Mouse (Mus musculus) mouse embryonic stem cell (cell line): ENCODE results near the gene Anks6.

ENCODE experiments used
- in situ Hi-C, 2 experiments: fragments of 300-500 bp; cut with MboI; formaldehyde crosslinking; loops; 1 replicate in 1 of 2; 3 replicates in 1 of 2; pipeline ENCODE4 v1.14.3; 2019 to 2020; ENCODE audit warnings: low sequenced_read_pairs in 2 of 2, low pct_unique_long_range_greater_than_20kb in 1 of 2, mixed read lengths in 1 of 2; ENCODE audit not compliant: unreplicated experiment in 1 of 2

Gene Anks6

GRCm38 (mm10) chr4:47050167-47050566 is 7.1 kb downstream of the Anks6 start:
- in situ Hi-C loops, result no loop called here

- in situ Hi-C loops, result loop anchor here in 1 of 2 experiments (10.0 kb wide), 1 partner anchor 264 kb away; no protein-coding TSS in a partner anchor
These were observed 8.0 kb downstream of the Anks6 start for GRCm38 (mm10) chr4:47049216-47049615.

GRCm38 (mm10) chr4:47047765-47048164 is 9.5 kb downstream of the Anks6 start:
- in situ Hi-C loops, result loop anchor here in 1 of 2 experiments (10.0 kb wide), 1 partner anchor 263 kb away; no protein-coding TSS in a partner anchor

GRCm38 (mm10) chr4:47046974-47047373 is 10.3 kb downstream of the Anks6 start:
- in situ Hi-C loops, result loop anchor here in 1 of 2 experiments (10.0 kb wide), 1 partner anchor 262 kb away; no protein-coding TSS in a partner anchor

- in situ Hi-C loops, result loop anchor here in 1 of 2 experiments (10.0 kb wide), 1 partner anchor 259 kb away; no protein-coding TSS in a partner anchor
These were observed 13.4 kb downstream of the Anks6 start for GRCm38 (mm10) chr4:47043866-47044265.

GRCm38 (mm10) chr4:47039586-47039985 is 17.6 kb downstream of the Anks6 start:
- in situ Hi-C loops, result no loop called here

GRCm38 (mm10) chr4:47037321-47037657 is 19.9 kb downstream of the Anks6 start:
- in situ Hi-C loops, result no loop called here

- in situ Hi-C loops, result no loop called here
These were observed 20.5 kb downstream of the Anks6 start for GRCm38 (mm10) chr4:47036486-47037320.

- in situ Hi-C loops, result no loop called here
These were observed 21.7 kb downstream of the Anks6 start for GRCm38 (mm10) chr4:47035536-47035935.

GRCm38 (mm10) chr4:47032171-47032570 is 25.1 kb downstream of the Anks6 start:
- in situ Hi-C loops, result no loop called here

- in situ Hi-C loops, result loop anchor here in 1 of 2 experiments (10.0 kb wide), 1 partner anchor 334 kb away; no protein-coding TSS in a partner anchor
These were observed 28.4 kb downstream of the Anks6 start for GRCm38 (mm10) chr4:47028791-47029190.

- in situ Hi-C loops, result loop anchor here in 1 of 2 experiments (10.0 to 25.0 kb wide), 2 partner anchors 329 to 462 kb away; no protein-coding TSS in a partner anchor
These were observed 33.3 kb downstream of the Anks6 start for GRCm38 (mm10) chr4:47023949-47024348.

GRCm38 (mm10) chr4:47022804-47023603 is 34.2 kb downstream of the Anks6 start:
- in situ Hi-C loops, result loop anchor here in 1 of 2 experiments (10.0 to 25.0 kb wide), 2 partner anchors 328 to 461 kb away; no protein-coding TSS in a partner anchor

GRCm38 (mm10) chr4:47020563-47020962 is 36.7 kb downstream of the Anks6 start:
- in situ Hi-C loops, result loop anchor here in 1 of 2 experiments (10.0 to 25.0 kb wide), 2 partner anchors 326 to 458 kb away; no protein-coding TSS in a partner anchor

GRCm38 (mm10) chr4:47015156-47015555 is 42.1 kb downstream of the Anks6 start:
- in situ Hi-C loops, result loop anchor here in 1 of 2 experiments (25.0 kb wide), 1 partner anchor 453 kb away; no protein-coding TSS in a partner anchor

- in situ Hi-C loops, result loop anchor here in 1 of 2 experiments (25.0 kb wide), 1 partner anchor 450 kb away; no protein-coding TSS in a partner anchor
These were observed 44.8 kb downstream of the Anks6 start for GRCm38 (mm10) chr4:47012476-47012875.

GRCm38 (mm10) chr4:47010400-47011231 is 46.6 kb downstream of the Anks6 start:
- in situ Hi-C loops, result loop anchor here in 1 of 2 experiments (25.0 kb wide), 1 partner anchor 448 kb away; no protein-coding TSS in a partner anchor
